In the genomic region with DNA sequence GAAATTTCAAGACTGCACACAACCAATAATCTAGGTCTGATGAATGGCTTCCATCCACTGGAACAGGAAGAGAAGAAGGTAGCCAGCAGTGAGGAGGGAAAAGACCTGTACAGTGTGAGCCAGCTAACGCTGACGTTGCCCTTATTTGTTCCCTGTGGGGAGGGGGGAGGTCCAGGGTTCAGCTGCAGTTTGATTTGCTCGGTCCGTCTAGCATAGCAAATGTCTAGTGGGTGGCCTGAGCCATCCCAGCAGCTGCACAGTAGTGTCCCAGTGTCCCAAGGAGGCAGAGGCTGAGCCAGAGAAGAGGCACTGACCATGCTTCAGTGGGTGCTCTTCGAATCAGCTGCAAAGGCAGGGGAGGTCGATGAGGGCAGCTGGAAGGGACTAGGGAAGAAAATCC, we compare ENCODE assay signal across 8 mouse cellular contexts.
A peak's percentile ranks its signal among the peaks of the same experiment; 100 is the strongest.
DNase-seq lines count a peak whose midpoint lies in the region; ATAC-seq and TF ChIP-seq lines count a peak whose summit lies in the region.
"Had no signal": no experiment of that assay in that cellular context is flagged by ENCODE, and none has a peak within 500 bp of the region (broad histone marks: within the 10 kb centered on the region; RNA-seq: fewer than 3 reads in every experiment).

No protein-coding gene starts in this region.

- H3K9me3 ChIP-seq in E14TG2a.4 (ENCODE audit: low read length) = no peaks in the 10 kb centered on the region

- H3K27me3 ChIP-seq in E14TG2a.4 (ENCODE audit: insufficient read depth, low read length) = no peaks in the 10 kb centered on the region
- H3K27me3 ChIP-seq in kidney, adult 2 months (replicated peaks; ENCODE audit: control insufficient read depth, insufficient read depth, low read length) = no peaks in the 10 kb centered on the region

- TF ChIP-seq CTCF in E14TG2a.4 (conservative IDR thresholded peaks at IDR 0.05; ENCODE audit: low read length) = no peak
- no peak for TF ChIP-seq CTCF in kidney, adult 2 months (conservative IDR thresholded peaks at IDR 0.05; ENCODE audit: insufficient read depth, insufficient read length, low read depth, low read length)

- 15% methylated on average over 6 of the region's 6 CpGs for WGBS in kidney, adult 2 months

- intact Hi-C loops in gastrocnemius, postnatal 36 days (cut with DNase I) = no loop called here

- H3K4me1 ChIP-seq in E14TG2a.4 (replicated peaks; ENCODE audit: low read depth, low read length) = peaks cover 50% of the 10 kb centered on the region
- no peaks in the 10 kb centered on the region for H3K4me1 ChIP-seq in kidney, adult 2 months (ENCODE audit: control insufficient read depth, insufficient read depth, low read length)

- no peak for TF ChIP-seq POLR2A in kidney, adult 2 months (IDR thresholded peaks at IDR 0.05; ENCODE audit: low read depth, low read length)

- H3K4me3 ChIP-seq in E14TG2a.4 (replicated peaks; ENCODE audit: low read length) = peak overlapping the region; percentile 23; the same call in 1 of the 2 replicates
- no peak overlapping the region for H3K4me3 ChIP-seq in kidney, adult 2 months (ENCODE audit: insufficient read depth, low read depth, low read length)

- no peaks in the 10 kb centered on the region for H3K36me3 ChIP-seq in E14TG2a.4 (ENCODE audit: insufficient read depth, low read length)
- H3K36me3 ChIP-seq in kidney, adult 2 months (ENCODE audit: control insufficient read depth, insufficient read depth, low read length) = no peaks in the 10 kb centered on the region

- peak; percentile 41 for DNase-seq in kidney, adult 2 months
- peak; percentile 27 for DNase-seq in mesoderm, embryonic 11.5 days (ENCODE audit: low read depth, low spot score)
- no peak for DNase-seq in cerebellum, adult 11-12 months
- DNase-seq in cerebellum, adult 8-10 months = no peak
- no peak for DNase-seq in gastrocnemius, postnatal 36 days
- DNase-seq: cerebellum, postnatal 36 days had no signal

- ATAC-seq in common myeloid progenitor, adult 5-6 weeks (replicated peaks; ENCODE audit: low read depth, poor library complexity, severe bottlenecking) = 0 out of 2 replicates have a peak, but pooled peaks have one; percentile 32

- peak overlapping the region; percentile 39; the same call in 1 of the 2 replicates for H3K27ac ChIP-seq in kidney, adult 2 months (ENCODE audit: insufficient read depth, low read depth, low read length)

Comparison
In these comparisons a context has a peak if more than half of its experiments do, and no peak if none do; other contexts are left out.
1. DNase-seq: peak in kidney, adult 2 months (single experiment) and mesoderm, embryonic 11.5 days (single experiment); none in cerebellum, adult 11-12 months (single experiment), cerebellum, adult 8-10 months (single experiment) and gastrocnemius, postnatal 36 days (0 of 2).